Mouse (Mus musculus) midbrain, postnatal 0 days (tissue): Measurements from ENCODE around the gene Iqschfp. TPM values are rescaled to one million over a fixed set of nuclear protein-coding genes. Genes with fewer than 3 reads are reported as not detected.
A peak's percentile ranks its signal among the peaks of the same experiment; 100 is the strongest.

Experiments
- ATAC-seq: fragments of 200-750 bp; cut with Nextera tagmentation; 2 replicates; pipeline ENCODE4 v1.8.0; 2017; ENCODE audit warnings: moderate number of reproducible peaks, mild to moderate bottlenecking, moderate TSS enrichment, moderate library complexity; ENCODE audit not compliant: low FRiP score
- DNase-seq: peaks from one replicate; pipeline ENCODE4 v3.0.0-alpha.2; 2015; ENCODE audit warnings: low spot score
- H3K27ac ChIP-seq: fragments of 300-500 bp; sonication (generic); 2 replicates; pipeline ENCODE4 v1.5.1; 2014; ENCODE audit warnings: low read depth, mild to moderate bottlenecking, low read length, mixed read lengths
- H3K27me3 ChIP-seq: fragments of 300-500 bp; sonication (generic); 2 replicates; pipeline ENCODE4 v1.6.1; 2014; ENCODE audit warnings: low read length, control low read depth, mixed read lengths; ENCODE audit not compliant: insufficient read depth
- H3K36me3 ChIP-seq: fragments of 300-500 bp; sonication (generic); 2 replicates; pipeline ENCODE4 v1.6.1; 2014; ENCODE audit warnings: low read length, control low read depth, mixed read lengths; ENCODE audit not compliant: insufficient read depth
- H3K4me1 ChIP-seq: fragments of 300-500 bp; sonication (generic); 2 replicates; pipeline ENCODE4 v1.6.1; 2014; ENCODE audit warnings: mild to moderate bottlenecking, control low read depth, antibody characterized with exemption, low read length, mixed read lengths; ENCODE audit not compliant: insufficient read depth
- H3K4me2 ChIP-seq: fragments of 300-500 bp; sonication (generic); 2 replicates; pipeline ENCODE4 v1.6.1; 2014; ENCODE audit warnings: low read depth, mild to moderate bottlenecking, low read length, mixed read lengths; ENCODE audit not compliant: poor library complexity, severe bottlenecking
- H3K4me3 ChIP-seq: fragments of 300-500 bp; sonication (generic); 2 replicates; pipeline ENCODE4 v1.5.1; 2014; ENCODE audit warnings: low read depth, mild to moderate bottlenecking, low read length, moderate library complexity
- H3K9ac ChIP-seq: fragments of 300-500 bp; sonication (generic); replicated peaks from 2 replicates; pipeline ENCODE4 v1.6.1; 2014; ENCODE audit warnings: mild to moderate bottlenecking, low read length, moderate library complexity, mixed read lengths; ENCODE audit not compliant: poor library complexity, severe bottlenecking
- H3K9me3 ChIP-seq: fragments of 300-500 bp; sonication (generic); 2 replicates; pipeline ENCODE4 v1.6.1; 2016; ENCODE audit warnings: low read length, control low read depth
- CTCF ChIP-seq: IDR thresholded peaks from 2 replicates; pipeline ENCODE4 v1.5.1; 2016; ENCODE audit warnings: antibody characterized with exemption, mild to moderate bottlenecking
- WGBS: fragments of 180-500 bp; shearing (Covaris S2); extraction: QIAGEN DNeasy Blood & Tissue Kit; methylation state at CpG from one replicate; pipeline ENCODE4 v1.1.7; 2014; 5-methylcytosine and 5-hydroxymethylcytosine counted together
- polyA plus RNA-seq: library from polyadenylated mRNA; unstranded; fragments of >200 nt; fragmentation: Nextera tagmentation; extraction: Ambion mirVana; gene quantifications from 2 replicates; pipeline ENCODE4 v1.2.1, GENCODE M21; 2015
- total RNA-seq: library from RNA; depleted of rRNA; stranded (reverse); fragments of >200 nt; gene quantifications from 2 replicates; pipeline ENCODE4 v1.2.3, GENCODE M21; 2014

Iqschfp gene
- total and polyA plus RNA-seq, 2 experiments from 2014 or later = 4.5 to 5.7 TPM

DNA sequence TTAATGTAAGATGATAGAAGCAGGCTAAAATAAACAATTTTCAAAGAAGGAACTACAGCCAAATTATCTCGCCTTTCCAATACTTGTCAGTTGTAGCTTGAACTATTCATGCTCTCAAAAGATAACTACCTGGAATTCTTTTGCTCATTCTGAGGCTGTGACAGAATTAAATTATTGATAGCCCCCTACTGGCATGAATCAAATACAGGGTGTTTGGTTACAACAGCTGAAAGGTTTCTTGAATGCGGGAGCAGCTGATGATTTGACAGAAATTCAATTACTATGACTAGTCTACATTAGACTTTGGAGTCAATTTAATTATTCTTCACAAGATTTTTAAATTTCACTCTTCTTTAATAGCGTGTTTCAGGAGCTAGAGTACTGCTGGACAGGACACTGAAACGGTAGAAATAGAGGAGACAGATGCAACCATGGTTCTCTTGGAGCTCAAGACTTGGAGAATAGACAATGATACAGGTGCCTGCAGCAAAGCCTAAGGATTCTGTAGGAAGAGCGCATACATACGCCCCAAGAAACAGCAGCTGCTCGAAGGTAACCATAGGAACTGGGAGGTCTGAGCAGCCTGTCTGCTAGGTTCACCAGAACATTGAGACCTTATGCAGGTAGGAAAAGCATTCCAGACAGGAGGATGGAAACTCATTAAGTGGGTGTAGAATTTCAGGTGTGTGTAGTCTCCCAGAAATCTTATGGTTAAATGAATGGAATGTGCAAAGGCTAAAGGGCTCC, 485.6 kb downstream of the Iqschfp start:
- ATAC-seq (peak; percentile 52; the same call in 1 of the 2 replicates), DNase-seq (peak; percentile 22)
- TF ChIP-seq CTCF = peak; percentile 51
- no peaks in the 10 kb centered on the region for H3K9me3 ChIP-seq
- no peak overlapping the region for H3K4me3 ChIP-seq
- H3K9ac ChIP-seq = no peak overlapping the region
- no peaks in the 10 kb centered on the region for H3K27me3 ChIP-seq
- WGBS = 62% methylated on average over 7 of the region's 7 CpGs
- no peaks in the 10 kb centered on the region for H3K4me1 ChIP-seq
- H3K27ac ChIP-seq = no peak overlapping the region
- no peaks in the 10 kb centered on the region for H3K36me3 ChIP-seq
- H3K4me2 ChIP-seq = no peak overlapping the region

GRCm38 (mm10) chr3:68378799-68379198, 486.8 kb downstream of the Iqschfp start:
- Histone ChIP-seq H3K27me3 (no peaks in the 10 kb centered on the region), H3K4me2 (no peak overlapping the region), H3K27ac (no peak overlapping the region), H3K9me3 (no peaks in the 10 kb centered on the region), H3K9ac (no peak overlapping the region), H3K4me1 (no peaks in the 10 kb centered on the region), H3K36me3 (no peaks in the 10 kb centered on the region), H3K4me3 (no peak overlapping the region)
- WGBS = 77% methylated on average over 2 of the region's 2 CpGs
- ATAC-seq (no peak), DNase-seq (no peak)
- TF ChIP-seq CTCF = no peak

- no peaks in the 10 kb centered on the region for H3K27me3 ChIP-seq
Observed at GRCm38 (mm10) chr3:68379242-68379641, 487.2 kb downstream of the Iqschfp start.

DNA sequence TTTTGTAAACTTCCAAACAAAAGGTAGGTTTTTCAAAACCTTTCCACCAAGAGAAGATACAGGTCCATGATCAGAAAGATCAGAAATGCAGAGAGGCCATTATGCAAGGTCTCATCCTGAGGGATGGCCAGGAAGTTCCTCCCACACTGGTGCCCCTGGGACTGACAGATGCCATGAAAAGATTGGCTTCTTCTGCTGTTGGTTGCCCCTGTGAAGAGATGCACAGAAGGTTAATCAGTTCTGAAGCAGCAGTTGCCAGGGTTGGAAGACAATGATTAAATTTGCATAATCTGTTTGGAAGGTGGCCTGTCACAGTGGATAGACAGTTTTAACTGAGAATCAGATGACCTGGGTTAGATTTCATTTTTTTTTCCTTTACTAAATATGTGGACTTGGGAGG, 491.6 kb downstream of the Iqschfp start:
- DNase-seq (peak; percentile 81), ATAC-seq (no peak)
- Histone ChIP-seq H3K9ac (no peak overlapping the region), H3K4me1 (no peaks in the 10 kb centered on the region), H3K36me3 (no peaks in the 10 kb centered on the region), H3K27ac (no peak overlapping the region), H3K4me2 (no peak overlapping the region), H3K27me3 (no peaks in the 10 kb centered on the region), H3K4me3 (no peak overlapping the region), H3K9me3 (no peaks in the 10 kb centered on the region)
- TF ChIP-seq CTCF = no peak

More at GRCm38 (mm10) chr3:68379242-68379641, 487.2 kb downstream of the Iqschfp start:
- H3K36me3 ChIP-seq = no peaks in the 10 kb centered on the region
- no peak overlapping the region for H3K9ac ChIP-seq
- TF ChIP-seq CTCF = no peak
- DNase-seq (no peak), ATAC-seq (no peak)
- H3K4me2 ChIP-seq = no peak overlapping the region
- 53% methylated on average over 7 of the region's 7 CpGs for WGBS
- no peaks in the 10 kb centered on the region for H3K4me1 ChIP-seq
- no peaks in the 10 kb centered on the region for H3K9me3 ChIP-seq
- H3K27ac ChIP-seq = no peak overlapping the region
- H3K4me3 ChIP-seq = no peak overlapping the region

- H3K27ac ChIP-seq = no peak overlapping the region
- H3K4me2 ChIP-seq = no peak overlapping the region
- H3K9ac ChIP-seq = no peak overlapping the region
- ATAC-seq = no peak
- no peaks in the 10 kb centered on the region for H3K9me3 ChIP-seq
- no peaks in the 10 kb centered on the region for H3K36me3 ChIP-seq
- peak; percentile 31 for DNase-seq
- H3K27me3 ChIP-seq = no peaks in the 10 kb centered on the region
- H3K4me1 ChIP-seq = no peaks in the 10 kb centered on the region
- H3K4me3 ChIP-seq = no peak overlapping the region
- 70% methylated on average over 3 of the region's 3 CpGs for WGBS
- TF ChIP-seq CTCF = no peak
Observed at GRCm38 (mm10) chr3:68385544-68385943, 493.5 kb downstream of the Iqschfp start.

DNA sequence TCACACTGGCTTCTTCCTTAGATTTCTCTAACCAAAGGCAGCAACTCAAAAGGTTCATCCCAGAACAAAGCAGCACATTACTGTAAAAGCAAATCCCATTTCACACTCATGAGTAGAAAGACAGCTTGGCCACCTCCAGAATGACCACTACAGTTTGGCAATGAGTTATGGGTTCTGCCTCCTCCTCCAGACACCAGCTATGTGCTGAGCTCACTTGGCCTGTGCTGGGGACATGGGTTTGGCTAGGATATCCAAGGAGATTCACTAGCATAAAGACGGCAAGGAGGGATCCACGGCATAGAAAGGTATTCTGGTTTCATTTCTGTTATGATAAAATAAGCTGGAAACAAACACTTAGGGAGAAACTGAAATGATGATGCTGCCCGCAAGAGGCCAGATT, 496.0 kb downstream of the Iqschfp start:
- no peak for ATAC-seq
- H3K36me3 ChIP-seq = no peaks in the 10 kb centered on the region
- H3K27ac ChIP-seq = no peak overlapping the region
- H3K4me2 ChIP-seq = no peak overlapping the region
- no peaks in the 10 kb centered on the region for H3K4me1 ChIP-seq
- H3K9me3 ChIP-seq = no peaks in the 10 kb centered on the region
- no peak for TF ChIP-seq CTCF
- no peak for DNase-seq
- no peak overlapping the region for H3K9ac ChIP-seq
- no peak overlapping the region for H3K4me3 ChIP-seq
- 92% methylated on average over 3 of the region's 3 CpGs for WGBS
- H3K27me3 ChIP-seq = no peaks in the 10 kb centered on the region
